Mouse (Mus musculus) brain, embryonic 14.5 days (tissue): ENCODE data around the gene Elane.

Experiments
- CTCF ChIP-seq: fragments of 200-500 bp; IDR thresholded peaks from 2 replicates; pipeline ENCODE4 v1.5.1; 2012; ENCODE audit warnings: inconsistent platforms, mild to moderate bottlenecking, moderate library complexity, borderline replicate concordance; ENCODE audit not compliant: insufficient read depth, insufficient read length; ENCODE audit errors: extremely low read depth
- POLR2A ChIP-seq: fragments of 200-500 bp; IDR thresholded peaks from 2 replicates; pipeline ENCODE4 v1.6.1; 2012; ENCODE audit warnings: mild to moderate bottlenecking, inconsistent platforms, borderline replicate concordance; ENCODE audit not compliant: poor library complexity, insufficient read depth, insufficient read length, severe bottlenecking; ENCODE audit errors: extremely low read depth

DNA sequence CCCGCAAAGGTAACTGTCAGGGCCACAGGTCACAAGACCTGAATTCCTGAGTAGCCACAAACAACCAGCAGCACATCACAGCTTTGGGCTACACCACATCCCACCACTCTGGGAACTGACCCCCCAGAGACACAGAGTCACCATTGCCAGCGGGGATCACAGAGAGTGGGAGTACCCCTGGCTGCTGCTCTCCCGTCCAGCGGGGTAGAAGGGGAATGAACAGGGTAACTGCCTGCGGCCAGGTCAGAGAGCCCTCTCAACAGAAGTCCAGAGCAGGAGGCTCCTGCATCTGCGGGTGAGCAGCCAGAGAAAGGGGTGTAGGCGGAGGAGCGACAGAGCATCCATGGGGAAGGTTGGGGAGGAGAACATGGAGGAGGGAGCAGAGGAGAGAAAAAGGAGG, 30.0 kb downstream of the Elane start:
- no peak for TF ChIP-seq CTCF
- no peak for TF ChIP-seq POLR2A
